Mouse (Mus musculus) E14TG2a.4 (cell line): ENCODE data around the gene Fermt2.

Source experiments
- H3K27me3 ChIP-seq: 2 replicates; pipeline ENCODE4 v1.6.1; 2014; ENCODE audit warnings: low read length, control low read depth; ENCODE audit not compliant: insufficient read depth
- H3K36me3 ChIP-seq: 2 replicates; pipeline ENCODE4 v1.6.1; 2014; ENCODE audit warnings: low read length, control low read depth; ENCODE audit not compliant: insufficient read depth
- H3K4me1 ChIP-seq: replicated peaks from 2 replicates; pipeline ENCODE4 v1.6.1; 2014; ENCODE audit warnings: low read depth, low read length, control low read depth
- H3K4me3 ChIP-seq: replicated peaks from 2 replicates; pipeline ENCODE4 v1.5.1; 2014; ENCODE audit warnings: mild to moderate bottlenecking, low read length
- H3K9me3 ChIP-seq: 2 replicates; pipeline ENCODE4 v1.6.1; 2014; ENCODE audit warnings: low read length, control low read depth
- CTCF ChIP-seq: conservative IDR thresholded peaks from 2 replicates; pipeline ENCODE4 v1.5.1; 2014; ENCODE audit warnings: low read length
- NANOG ChIP-seq: IDR thresholded peaks from 2 replicates; pipeline ENCODE4 v1.6.1; 2014; ENCODE audit warnings: borderline replicate concordance, low read length, mixed read lengths
- POU5F1 ChIP-seq: IDR thresholded peaks from 2 replicates; pipeline ENCODE4 v1.6.1; 2014; ENCODE audit warnings: low read length, borderline replicate concordance

The Fermt2 gene

DNA sequence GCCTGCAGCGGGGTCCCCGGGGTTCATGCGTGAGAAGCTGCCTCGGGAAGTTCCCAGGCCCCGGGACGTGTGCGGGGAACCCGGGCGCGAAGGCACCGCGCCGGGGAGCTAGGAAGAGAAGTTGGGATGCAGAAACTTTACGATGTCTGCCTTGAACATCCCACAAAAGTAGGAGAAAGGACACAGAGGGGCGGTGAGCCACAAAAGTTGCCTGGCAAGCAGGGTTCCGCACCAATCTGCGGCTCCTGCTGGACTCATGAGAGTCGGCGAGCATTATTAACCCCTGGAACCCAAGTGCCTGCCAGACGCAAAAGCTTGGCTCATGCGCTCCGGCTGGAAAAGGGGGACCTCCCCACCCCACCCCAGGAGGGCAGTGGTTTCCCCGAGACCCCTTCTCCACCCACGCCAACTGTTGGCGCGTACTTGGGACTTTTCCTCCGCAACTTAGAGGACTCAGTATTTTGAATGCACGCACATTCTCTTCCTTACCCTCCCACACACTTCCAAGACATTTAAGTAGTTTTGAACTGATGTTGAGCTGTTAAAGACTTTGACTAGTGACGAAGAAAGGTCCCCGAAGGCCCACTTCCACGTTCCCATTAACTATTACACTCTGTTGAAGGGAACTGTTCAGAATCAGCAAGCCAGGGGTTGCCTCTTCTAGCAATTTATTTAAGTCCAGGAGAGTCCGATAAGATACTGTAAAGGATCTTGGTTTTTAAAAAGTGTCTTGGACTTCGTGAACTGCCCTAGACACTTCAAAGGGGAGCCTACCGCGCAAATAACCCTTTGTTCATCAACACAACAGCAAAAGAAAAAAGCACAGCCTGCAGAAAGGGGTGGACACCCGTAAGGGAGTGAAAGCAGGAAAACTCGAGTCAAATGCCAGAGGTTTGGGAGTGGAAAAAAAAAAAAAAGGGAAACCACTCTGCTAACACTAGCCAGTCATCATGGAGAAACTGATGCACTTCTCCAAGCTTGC lies 737 bp upstream of the Fermt2 start:
- no peaks in the 10 kb centered on the region for H3K27me3 ChIP-seq
- no peak for TF ChIP-seq NANOG
- no peak for TF ChIP-seq CTCF
- TF ChIP-seq POU5F1, result no peak
- no peaks in the 10 kb centered on the region for H3K9me3 ChIP-seq
- peaks cover 8% of the 10 kb centered on the region; the same call in 1 of the 2 replicates for H3K36me3 ChIP-seq
- H3K4me3 ChIP-seq, result peak overlapping the region; percentile 95
- peaks cover 32% of the 10 kb centered on the region for H3K4me1 ChIP-seq

DNA sequence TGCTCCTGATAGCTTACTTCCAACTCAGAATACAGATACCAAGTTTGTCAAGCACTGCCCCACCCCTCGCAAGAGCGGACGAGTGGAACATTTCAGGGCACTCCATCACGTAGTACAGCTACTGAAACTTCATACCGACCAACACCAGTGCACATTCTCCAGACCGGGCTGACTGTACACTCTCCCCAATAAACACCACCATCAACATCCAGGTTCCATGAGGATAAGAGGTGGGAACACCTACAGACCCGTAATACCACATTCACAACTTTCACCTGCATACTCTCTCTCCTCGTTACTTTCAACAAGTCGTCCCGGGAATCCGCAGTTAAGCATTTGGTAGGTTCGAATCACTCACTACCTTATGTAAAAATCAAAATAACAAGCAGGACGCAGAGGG lies 1.1 kb downstream of the Fermt2 start:
- Histone ChIP-seq H3K27me3 (no peaks in the 10 kb centered on the region), H3K4me1 (peaks cover 32% of the 10 kb centered on the region), H3K9me3 (no peaks in the 10 kb centered on the region), H3K4me3 (peak overlapping the region; percentile 95), H3K36me3 (peaks cover 8% of the 10 kb centered on the region; the same call in 1 of the 2 replicates)
- TF ChIP-seq CTCF (no peak), NANOG (no peak), POU5F1 (no peak)

DNA sequence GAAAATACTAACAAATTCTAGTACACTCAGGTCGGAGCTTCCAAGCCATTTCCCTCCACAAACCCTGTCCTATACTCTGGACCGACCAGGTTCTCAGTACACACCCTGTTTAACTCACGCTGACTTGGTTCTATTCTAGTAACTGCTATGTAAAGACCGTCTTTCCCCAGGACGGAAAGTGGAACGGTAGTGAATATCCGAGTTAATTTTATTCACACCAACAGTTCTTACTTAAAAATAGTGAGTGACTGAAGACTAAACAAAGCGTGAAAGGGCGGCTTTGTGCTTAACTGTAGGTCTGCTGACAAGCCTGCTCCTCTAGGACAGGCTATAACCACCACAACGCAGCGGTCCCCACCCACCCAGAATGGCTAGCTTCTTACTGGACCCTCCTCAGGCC lies 14.1 kb downstream of the Fermt2 start:
- no peaks in the 10 kb centered on the region for H3K9me3 ChIP-seq
- peaks cover 29% of the 10 kb centered on the region for H3K36me3 ChIP-seq
- no peaks in the 10 kb centered on the region for H3K27me3 ChIP-seq
- H3K4me3 ChIP-seq, result no peak overlapping the region
- TF ChIP-seq CTCF, result no peak
- no peak for TF ChIP-seq POU5F1
- no peak for TF ChIP-seq NANOG
- H3K4me1 ChIP-seq, result peaks cover 48% of the 10 kb centered on the region

DNA sequence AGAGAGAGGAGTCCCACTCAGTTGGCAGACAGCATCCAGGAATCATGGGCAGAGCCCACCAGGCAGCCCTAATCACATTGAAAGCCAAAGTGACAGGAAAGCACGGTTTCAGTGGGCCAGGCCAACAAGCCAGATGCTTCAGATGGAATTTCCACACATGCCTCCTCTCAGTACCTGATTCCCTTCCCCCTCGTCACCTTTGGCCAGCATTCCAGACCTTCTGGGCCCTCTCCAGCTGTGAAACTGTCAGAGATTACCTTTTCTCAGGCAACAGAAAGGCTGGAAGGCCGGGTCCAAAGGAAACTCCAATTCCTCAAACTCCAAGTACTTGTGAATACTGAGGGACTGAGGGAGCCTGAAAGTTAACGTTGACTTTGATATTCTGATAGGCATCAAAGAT lies 19.1 kb downstream of the Fermt2 start:
- H3K9me3 ChIP-seq, result no peaks in the 10 kb centered on the region
- no peak overlapping the region for H3K4me3 ChIP-seq
- peaks cover 35% of the 10 kb centered on the region for H3K36me3 ChIP-seq
- TF ChIP-seq POU5F1, result no peak
- no peaks in the 10 kb centered on the region for H3K27me3 ChIP-seq
- peaks cover 64% of the 10 kb centered on the region for H3K4me1 ChIP-seq

DNA sequence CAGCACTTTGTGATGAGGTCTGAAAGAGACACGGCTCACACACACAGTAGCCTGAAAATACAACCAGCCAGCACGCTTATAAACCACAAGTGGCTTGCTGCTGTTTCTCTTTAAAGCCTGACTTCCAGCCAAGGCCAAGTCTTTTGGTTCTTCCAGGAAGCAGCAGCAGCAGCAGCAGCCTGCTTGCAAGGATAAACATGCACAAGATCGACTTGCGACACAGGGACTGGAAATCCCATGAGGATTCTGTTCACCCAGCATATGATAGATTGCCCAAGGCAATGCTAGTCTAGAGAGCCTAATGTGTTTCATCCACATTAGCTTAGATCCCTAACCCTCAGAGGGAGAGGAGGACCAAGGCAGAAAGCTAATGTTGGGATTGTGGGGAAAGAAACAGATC lies 22.0 kb downstream of the Fermt2 start:
- Histone ChIP-seq H3K27me3 (no peaks in the 10 kb centered on the region), H3K9me3 (no peaks in the 10 kb centered on the region), H3K36me3 (peaks cover 51% of the 10 kb centered on the region), H3K4me3 (no peak overlapping the region), H3K4me1 (peaks cover 74% of the 10 kb centered on the region)
- TF ChIP-seq POU5F1, result no peak
- TF ChIP-seq CTCF, result no peak
- TF ChIP-seq NANOG, result no peak

- Histone ChIP-seq H3K4me3 (no peak overlapping the region), H3K4me1 (peaks cover 74% of the 10 kb centered on the region), H3K36me3 (peaks cover 51% of the 10 kb centered on the region), H3K9me3 (no peaks in the 10 kb centered on the region), H3K27me3 (no peaks in the 10 kb centered on the region)
- TF ChIP-seq NANOG (no peak), CTCF (no peak), POU5F1 (no peak)
Observed at GRCm38 (mm10) chr14:45507447-45507846, 22.5 kb downstream of the Fermt2 start.

DNA sequence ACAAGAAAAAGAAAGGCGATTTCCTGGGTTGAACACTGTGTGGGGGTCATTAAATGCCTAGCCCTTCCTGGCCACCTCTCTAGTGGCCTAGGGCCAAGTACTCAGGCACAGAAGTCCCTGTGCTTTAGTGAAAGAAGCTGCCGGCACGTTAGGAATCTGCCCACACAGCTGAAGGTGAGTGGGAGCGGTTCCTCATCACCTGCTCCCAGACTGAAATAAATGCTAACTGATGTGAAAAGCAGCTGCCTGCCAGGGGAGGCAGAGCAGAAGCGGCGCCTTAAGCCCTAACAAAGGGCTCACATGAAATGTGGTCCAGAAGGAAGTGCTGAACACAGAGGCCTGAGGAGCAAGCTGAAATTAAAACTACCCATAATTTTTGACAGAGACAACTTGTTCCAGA lies 22.9 kb downstream of the Fermt2 start:
- Histone ChIP-seq H3K27me3 (no peaks in the 10 kb centered on the region), H3K36me3 (peaks cover 50% of the 10 kb centered on the region), H3K4me1 (peaks cover 74% of the 10 kb centered on the region), H3K4me3 (peak overlapping the region; percentile 37; the same call in 1 of the 2 replicates), H3K9me3 (no peaks in the 10 kb centered on the region)
- TF ChIP-seq POU5F1 (no peak), CTCF (no peak), NANOG (no peak)

- no peaks in the 10 kb centered on the region for H3K27me3 ChIP-seq
- TF ChIP-seq POU5F1 (no peak), NANOG (no peak), CTCF (no peak)
- peak overlapping the region; percentile 37; the same call in 1 of the 2 replicates for H3K4me3 ChIP-seq
- H3K36me3 ChIP-seq, result peaks cover 46% of the 10 kb centered on the region
- no peaks in the 10 kb centered on the region for H3K9me3 ChIP-seq
- peaks cover 71% of the 10 kb centered on the region for H3K4me1 ChIP-seq
Observed at GRCm38 (mm10) chr14:45506165-45506564, 23.8 kb downstream of the Fermt2 start.
